Mouse (Mus musculus) forebrain, embryonic 14.5 days (tissue): ENCODE measurements at regions not wholly inside any gene's neighbourhood (a gene's known extent, or its start where the extent isn't known, plus 50 kb on each side); places are given as distances from the start of the nearest gene placed in this dataset.

Experiments
- ATAC-seq: fragments of 200-750 bp; cut with Nextera tagmentation; 2 replicates; pipeline ENCODE4 v1.8.0; 2017; ENCODE audit warnings: mild to moderate bottlenecking, moderate library complexity
- DNase-seq: peaks from one replicate; pipeline ENCODE4 v3.0.0-alpha.2; 2015; ENCODE audit warnings: low spot score
- H3K27ac ChIP-seq: fragments of 300-500 bp; sonication (generic); 2 replicates; pipeline ENCODE4 v1.5.1; 2014; ENCODE audit warnings: low read depth, mild to moderate bottlenecking, control low read depth, low read length, moderate library complexity
- H3K27me3 ChIP-seq: fragments of 300-500 bp; sonication (generic); replicated peaks from 2 replicates; pipeline ENCODE4 v1.6.1; 2014; ENCODE audit warnings: low read length, control low read depth, mixed read lengths; ENCODE audit not compliant: control insufficient read depth, insufficient read depth
- H3K36me3 ChIP-seq: fragments of 300-500 bp; sonication (generic); 2 replicates; pipeline ENCODE4 v1.6.1; 2014; ENCODE audit warnings: low read length, control low read depth; ENCODE audit not compliant: control insufficient read depth, insufficient read depth
- H3K4me1 ChIP-seq: fragments of 300-500 bp; sonication (generic); 2 replicates; pipeline ENCODE4 v1.6.1; 2014; ENCODE audit warnings: antibody characterized with exemption, low read length, control low read depth; ENCODE audit not compliant: control insufficient read depth, insufficient read depth
- H3K4me2 ChIP-seq: fragments of 300-500 bp; sonication (generic); 2 replicates; pipeline ENCODE4 v1.6.1; 2014; ENCODE audit warnings: mild to moderate bottlenecking, control low read depth, low read length
- H3K4me3 ChIP-seq: fragments of 300-500 bp; sonication (generic); 2 replicates; pipeline ENCODE4 v1.5.1; 2014; ENCODE audit warnings: low read depth, low read length, control low read depth
- H3K9ac ChIP-seq: fragments of 300-500 bp; sonication (generic); 2 replicates; pipeline ENCODE4 v1.6.1; 2014; ENCODE audit warnings: mild to moderate bottlenecking, low read length, control low read depth, moderate library complexity
- H3K9me3 ChIP-seq: fragments of 300-500 bp; sonication (generic); replicated peaks from 2 replicates; pipeline ENCODE4 v1.6.1; 2016; ENCODE audit warnings: low read length, control low read depth, mixed read lengths; ENCODE audit not compliant: control insufficient read depth
- WGBS: fragments of 180-500 bp; shearing (Covaris S2); extraction: QIAGEN DNeasy Blood & Tissue Kit; methylation state at CpG from one replicate; pipeline ENCODE4 v1.1.7; 2014; 5-methylcytosine and 5-hydroxymethylcytosine counted together

DNA sequence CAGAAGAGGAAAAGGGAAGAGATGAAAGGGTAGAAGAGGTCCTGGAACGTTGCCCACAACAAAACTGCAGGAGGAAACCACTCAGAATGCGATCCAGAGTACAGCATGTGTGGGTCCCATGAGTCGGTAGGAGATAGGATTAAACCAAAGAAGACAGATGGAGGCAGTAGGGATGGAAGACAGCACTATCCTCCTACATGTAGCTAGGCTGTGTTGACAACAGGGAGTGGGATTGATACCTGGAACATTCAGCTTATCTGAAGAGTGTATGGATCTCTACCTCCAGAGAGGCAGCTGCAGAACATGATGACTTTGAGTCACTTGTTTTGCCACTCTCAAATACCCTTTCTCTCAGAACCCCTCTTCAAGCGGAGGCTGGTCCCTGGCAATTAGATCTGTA is 399.4 kb upstream of the Camk1g start:
- H3K4me1 ChIP-seq = no peaks in the 10 kb centered on the region
- H3K4me2 ChIP-seq = no peak overlapping the region
- H3K9me3 ChIP-seq = no peaks in the 10 kb centered on the region
- H3K36me3 ChIP-seq = no peaks in the 10 kb centered on the region
- no peak overlapping the region for H3K9ac ChIP-seq
- ATAC-seq = no peak
- no peak overlapping the region for H3K27ac ChIP-seq
- no peaks in the 10 kb centered on the region for H3K27me3 ChIP-seq
- H3K4me3 ChIP-seq = no peak overlapping the region
- WGBS = 76% methylated on average over 4 of the region's 4 CpGs
- DNase-seq = no peak

GRCm38 (mm10) chr1:193764103-193764502 is 394.0 kb upstream of the Camk1g start:
- H3K9ac ChIP-seq = no peak overlapping the region
- ATAC-seq (no peak), DNase-seq (no peak)
- H3K4me3 ChIP-seq = no peak overlapping the region
- H3K9me3 ChIP-seq = no peaks in the 10 kb centered on the region
- H3K27me3 ChIP-seq = no peaks in the 10 kb centered on the region
- no peaks in the 10 kb centered on the region for H3K36me3 ChIP-seq
- no peak overlapping the region for H3K27ac ChIP-seq
- no peak overlapping the region for H3K4me2 ChIP-seq
- H3K4me1 ChIP-seq = no peaks in the 10 kb centered on the region

- H3K27me3 ChIP-seq = no peaks in the 10 kb centered on the region
- no peaks in the 10 kb centered on the region; the same call in 1 of the 2 replicates for H3K4me1 ChIP-seq
- ATAC-seq (no peak), DNase-seq (peak; percentile 39)
- no peaks in the 10 kb centered on the region for H3K36me3 ChIP-seq
- H3K4me2 ChIP-seq = no peak overlapping the region
- no peak overlapping the region for H3K4me3 ChIP-seq
- 32% methylated on average over 4 of the region's 4 CpGs for WGBS
- no peak overlapping the region for H3K9ac ChIP-seq
- H3K9me3 ChIP-seq = no peaks in the 10 kb centered on the region
- H3K27ac ChIP-seq = no peak overlapping the region
These were observed 381.7 kb upstream of the Camk1g start for GRCm38 (mm10) chr1:193751819-193752251.

- Histone ChIP-seq H3K9me3 (no peaks in the 10 kb centered on the region), H3K27ac (no peak overlapping the region), H3K4me3 (no peak overlapping the region), H3K4me2 (no peak overlapping the region), H3K27me3 (no peaks in the 10 kb centered on the region), H3K36me3 (no peaks in the 10 kb centered on the region), H3K4me1 (no peaks in the 10 kb centered on the region; the same call in 1 of the 2 replicates), H3K9ac (no peak overlapping the region)
- DNase-seq (no peak), ATAC-seq (no peak)
- 51% methylated on average over 4 of the region's 4 CpGs for WGBS
These were observed 380.8 kb upstream of the Camk1g start for GRCm38 (mm10) chr1:193750929-193751328.

- no peak overlapping the region for H3K4me2 ChIP-seq
- H3K36me3 ChIP-seq = no peaks in the 10 kb centered on the region
- no peaks in the 10 kb centered on the region for H3K27me3 ChIP-seq
- DNase-seq = no peak
- ATAC-seq = no peak
- H3K4me3 ChIP-seq = no peak overlapping the region
- H3K4me1 ChIP-seq = no peaks in the 10 kb centered on the region; the same call in 1 of the 2 replicates
- H3K9me3 ChIP-seq = no peaks in the 10 kb centered on the region
- 65% methylated on average over 6 of the region's 6 CpGs for WGBS
- H3K9ac ChIP-seq = no peak overlapping the region
- H3K27ac ChIP-seq = no peak overlapping the region
These were observed 377.4 kb upstream of the Camk1g start for GRCm38 (mm10) chr1:193747426-193747960.

GRCm38 (mm10) chr1:193742688-193743087 is 372.6 kb upstream of the Camk1g start:
- H3K4me3 ChIP-seq = no peak overlapping the region
- H3K27me3 ChIP-seq = no peaks in the 10 kb centered on the region
- no peak overlapping the region for H3K27ac ChIP-seq
- WGBS = 92% methylated on average over 2 of the region's 2 CpGs
- DNase-seq (no peak), ATAC-seq (no peak)
- H3K9ac ChIP-seq = no peak overlapping the region
- H3K9me3 ChIP-seq = no peaks in the 10 kb centered on the region
- no peaks in the 10 kb centered on the region for H3K36me3 ChIP-seq
- H3K4me2 ChIP-seq = no peak overlapping the region
- H3K4me1 ChIP-seq = no peaks in the 10 kb centered on the region

DNA sequence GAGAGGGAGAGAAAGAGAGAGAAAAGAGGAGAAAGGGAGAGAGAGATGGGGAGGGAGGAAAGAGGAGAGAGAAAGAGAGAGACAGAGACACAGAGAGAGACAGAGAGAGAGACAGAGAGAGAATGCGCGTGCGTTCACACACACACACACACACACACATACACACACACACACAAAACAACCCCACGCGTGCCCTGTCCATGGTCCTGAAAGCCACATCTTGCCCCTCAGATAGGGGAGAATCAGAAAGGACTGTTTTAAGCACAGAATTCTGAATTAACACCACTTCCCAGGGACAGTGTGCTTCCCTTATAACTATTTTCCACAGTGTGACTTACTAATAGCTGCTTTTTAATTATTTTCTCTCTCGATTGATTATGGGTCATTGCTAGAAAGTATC is 368.7 kb upstream of the Camk1g start:
- 71% methylated on average over 6 of the region's 6 CpGs for WGBS
- DNase-seq (no peak), ATAC-seq (no peak)
- H3K9me3 ChIP-seq = no peaks in the 10 kb centered on the region
- no peak overlapping the region for H3K4me2 ChIP-seq
- H3K27me3 ChIP-seq = no peaks in the 10 kb centered on the region
- H3K9ac ChIP-seq = no peak overlapping the region
- H3K27ac ChIP-seq = no peak overlapping the region
- peaks cover 9% of the 10 kb centered on the region for H3K4me1 ChIP-seq
- no peak overlapping the region for H3K4me3 ChIP-seq
- no peaks in the 10 kb centered on the region for H3K36me3 ChIP-seq

DNA sequence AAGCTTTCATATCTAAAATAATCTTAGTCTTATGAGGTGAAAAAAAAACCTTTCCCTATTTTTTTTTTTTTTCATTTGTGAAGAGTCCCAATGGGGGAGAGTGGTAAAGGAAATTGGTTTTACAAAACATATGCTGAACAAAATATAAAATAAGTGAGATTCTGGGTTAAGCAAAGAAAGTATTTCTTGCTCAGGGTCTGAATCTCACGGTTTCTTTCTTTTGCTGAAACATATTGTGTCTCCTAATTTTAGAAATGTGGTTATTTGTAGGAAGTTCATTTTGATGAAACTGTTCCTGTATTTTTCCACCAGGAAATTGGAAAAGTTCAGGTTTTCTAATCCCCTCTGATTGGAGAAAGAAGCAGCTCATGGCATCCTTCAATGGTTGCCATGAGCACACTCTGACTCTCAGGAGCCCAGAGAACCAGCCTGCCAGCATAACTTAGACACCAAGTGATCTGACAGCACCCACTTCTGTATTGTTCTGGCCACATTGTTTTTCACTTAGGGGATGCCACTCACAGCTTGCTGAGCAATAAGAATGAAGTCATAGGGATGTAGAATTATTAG is 365.9 kb upstream of the Camk1g start:
- Histone ChIP-seq H3K9ac (no peak overlapping the region), H3K4me3 (no peak overlapping the region), H3K27ac (no peak overlapping the region), H3K27me3 (no peaks in the 10 kb centered on the region), H3K9me3 (no peaks in the 10 kb centered on the region), H3K4me1 (peaks cover 29% of the 10 kb centered on the region), H3K4me2 (no peak overlapping the region), H3K36me3 (no peaks in the 10 kb centered on the region)
- 95% methylated on average over 1 of the region's 1 CpGs for WGBS
- ATAC-seq (no peak), DNase-seq (no peak)

DNA sequence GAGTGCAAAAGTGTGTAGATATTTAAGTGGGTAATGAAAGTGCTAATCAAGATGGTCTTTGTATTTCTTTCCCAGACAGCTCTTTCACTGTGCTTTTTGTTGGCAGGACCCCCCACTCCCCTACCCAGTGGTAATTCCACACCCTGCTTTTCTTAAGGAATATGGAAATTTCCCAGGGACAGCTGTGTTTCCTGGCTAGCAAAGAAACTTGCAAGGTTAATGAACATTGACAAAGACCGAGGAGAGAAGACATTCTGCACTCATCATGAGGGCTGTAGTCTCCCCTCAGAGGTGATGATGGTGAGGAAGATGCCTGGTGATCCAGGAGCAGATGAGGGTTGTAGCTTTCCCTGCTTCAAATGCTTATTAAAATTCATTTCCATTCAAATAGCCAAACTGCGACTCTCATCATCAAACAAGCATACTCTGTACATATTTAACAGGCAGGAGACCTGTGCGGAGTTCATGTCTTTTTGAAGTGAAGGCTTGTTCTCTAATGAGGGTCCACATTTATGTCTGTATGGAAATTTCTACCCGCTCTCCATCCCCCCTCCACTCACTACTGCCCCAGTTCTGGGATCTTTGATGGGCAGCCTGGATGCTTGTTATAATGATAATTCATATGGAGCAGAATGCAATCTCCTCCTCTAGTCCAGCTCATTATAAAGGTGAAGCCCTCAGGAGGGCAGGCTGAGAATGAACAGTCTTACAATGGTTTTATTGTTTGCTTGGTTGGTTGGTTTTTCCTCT is 364.1 kb upstream of the Camk1g start:
- Histone ChIP-seq H3K27me3 (no peaks in the 10 kb centered on the region), H3K4me2 (no peak overlapping the region), H3K27ac (no peak overlapping the region; the same call in 1 of the 2 replicates), H3K4me3 (no peak overlapping the region), H3K4me1 (peaks cover 33% of the 10 kb centered on the region), H3K9ac (no peak overlapping the region), H3K9me3 (no peaks in the 10 kb centered on the region), H3K36me3 (no peaks in the 10 kb centered on the region)
- WGBS = 9% methylated on average over 4 of the region's 4 CpGs
- DNase-seq (peak; percentile 76), ATAC-seq (peak; percentile 74)
